Mouse (Mus musculus): Measurements from ENCODE around the gene Sv2a. TPM values are rescaled to one million over a fixed set of nuclear protein-coding genes. Genes with fewer than 3 reads are reported as not detected.
A peak's percentile ranks its signal among the peaks of the same experiment; 100 is the strongest.

Sv2a gene
- polyA plus RNA-seq, 2 experiments, result 3.6 to 13.8 TPM

DNA sequence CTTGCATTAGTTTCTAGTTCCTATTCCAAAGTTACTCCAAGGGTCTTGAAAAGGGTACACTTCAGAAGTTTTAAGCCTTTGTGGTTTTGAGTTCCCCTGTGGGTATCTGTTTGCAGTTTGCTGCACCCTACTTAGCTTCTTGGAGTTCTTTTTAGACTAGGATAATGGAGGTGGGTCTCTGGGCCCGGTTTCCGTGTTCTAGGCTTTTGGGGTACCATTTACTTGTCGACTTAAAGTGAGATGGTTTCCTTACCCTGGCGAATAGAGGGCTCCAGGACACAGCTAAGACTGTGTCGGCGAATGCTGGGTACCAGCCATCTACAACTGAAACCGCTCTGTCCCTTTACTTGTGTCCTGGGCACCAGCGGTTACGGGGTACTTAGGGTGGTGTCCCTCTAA lies 40.7 kb downstream of the Sv2a start:
- no peak for ATAC-seq (ENCODE audit: low FRiP score, low read depth)
- 19% methylated on average over 9 of the region's 9 CpGs for WGBS
- Histone ChIP-seq H3K9me3 (ENCODE audit: control insufficient read depth, low read length) (no peaks in the 10 kb centered on the region), H3K27me3 (ENCODE audit: control insufficient read depth, insufficient read depth, low read length) (no peaks in the 10 kb centered on the region), H3K4me3 (replicated peaks; ENCODE audit: low read length) (peak overlapping the region; percentile 62), H3K4me2 (replicated peaks; ENCODE audit: low read depth, low read length, severe bottlenecking) (peak overlapping the region; percentile 83), H3K36me3 (ENCODE audit: control insufficient read depth, insufficient read depth, low read length) (no peaks in the 10 kb centered on the region), H3K4me1 (ENCODE audit: control insufficient read depth, insufficient read depth, low read length) (peaks cover 15% of the 10 kb centered on the region), H3K27ac (replicated peaks; ENCODE audit: low read depth, low read length) (peak overlapping the region; percentile 98), H3K9ac (ENCODE audit: low read depth, low read length, severe bottlenecking) (peak overlapping the region; percentile 49)
- no peak for TF ChIP-seq POLR2A (IDR thresholded peaks at IDR 0.05; ENCODE audit: borderline replicate concordance, extremely low read depth, insufficient read depth, insufficient read length)
- no peak for DNase-seq (ENCODE audit: low spot score)

DNA sequence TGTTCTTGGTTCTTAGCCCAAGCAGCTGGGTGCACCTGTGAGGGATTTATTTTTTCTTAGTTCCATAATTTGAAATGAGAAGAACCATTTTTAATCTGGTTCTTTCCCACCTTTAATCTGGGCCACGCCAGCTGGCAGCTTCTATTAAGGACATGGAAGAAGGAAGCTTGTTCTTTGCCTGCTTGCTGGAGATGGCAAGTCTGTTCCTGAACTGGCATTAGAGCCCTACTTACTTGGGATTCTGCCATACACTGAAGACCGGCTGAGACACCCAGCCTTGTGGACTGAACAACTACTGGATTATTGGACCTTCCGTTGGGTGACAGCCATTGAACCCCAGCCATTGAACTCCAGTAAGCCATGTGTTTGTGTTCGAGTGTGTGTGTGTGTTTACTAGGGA lies 41.8 kb downstream of the Sv2a start:
- Histone ChIP-seq H3K27ac (replicated peaks; ENCODE audit: low read depth, low read length) (no peak overlapping the region), H3K9me3 (ENCODE audit: control insufficient read depth, low read length) (no peaks in the 10 kb centered on the region), H3K4me3 (replicated peaks; ENCODE audit: low read length) (no peak overlapping the region), H3K36me3 (ENCODE audit: control insufficient read depth, insufficient read depth, low read length) (no peaks in the 10 kb centered on the region), H3K27me3 (ENCODE audit: control insufficient read depth, insufficient read depth, low read length) (no peaks in the 10 kb centered on the region), H3K9ac (ENCODE audit: low read depth, low read length, severe bottlenecking) (no peak overlapping the region), H3K4me1 (ENCODE audit: control insufficient read depth, insufficient read depth, low read length) (peaks cover 15% of the 10 kb centered on the region), H3K4me2 (replicated peaks; ENCODE audit: low read depth, low read length, severe bottlenecking) (no peak overlapping the region; the same call in 1 of the 2 replicates)
- TF ChIP-seq POLR2A (IDR thresholded peaks at IDR 0.05; ENCODE audit: borderline replicate concordance, extremely low read depth, insufficient read depth, insufficient read length), result no peak
- ATAC-seq (ENCODE audit: low FRiP score, low read depth) (no peak), DNase-seq (ENCODE audit: low spot score) (no peak)
- WGBS, result 91% methylated on average over 4 of the region's 4 CpGs

DNA sequence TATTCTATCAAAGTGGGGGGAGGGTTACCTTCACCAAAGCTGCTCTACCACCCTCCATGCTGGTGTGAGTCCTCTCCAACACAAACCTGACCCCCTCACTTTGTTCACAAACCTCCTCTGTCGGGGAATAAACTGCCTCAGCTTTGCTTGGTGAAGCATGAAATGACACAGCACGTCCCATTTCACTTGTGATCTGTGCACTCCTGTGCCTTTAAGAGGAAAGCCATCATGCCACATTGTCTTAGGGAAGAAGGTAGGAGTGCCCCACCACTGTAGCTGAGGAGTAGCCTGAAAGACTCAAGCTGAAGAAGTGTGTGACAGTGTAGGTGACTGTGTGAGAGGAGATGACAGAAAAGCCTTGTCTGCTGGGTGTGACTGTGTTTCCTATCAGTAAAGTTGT lies 44.5 kb downstream of the Sv2a start:
- no peak overlapping the region for H3K4me3 ChIP-seq (replicated peaks; ENCODE audit: low read length)
- no peak for TF ChIP-seq POLR2A (IDR thresholded peaks at IDR 0.05; ENCODE audit: borderline replicate concordance, extremely low read depth, insufficient read depth, insufficient read length)
- no peaks in the 10 kb centered on the region for H3K9me3 ChIP-seq (ENCODE audit: control insufficient read depth, low read length)
- H3K36me3 ChIP-seq (ENCODE audit: control insufficient read depth, insufficient read depth, low read length), result no peaks in the 10 kb centered on the region
- no peak overlapping the region for H3K4me2 ChIP-seq (replicated peaks; ENCODE audit: low read depth, low read length, severe bottlenecking)
- H3K27ac ChIP-seq (replicated peaks; ENCODE audit: low read depth, low read length), result no peak overlapping the region
- no peak overlapping the region for H3K9ac ChIP-seq (ENCODE audit: low read depth, low read length, severe bottlenecking)
- ATAC-seq (ENCODE audit: low FRiP score, low read depth) (no peak), DNase-seq (ENCODE audit: low spot score) (no peak)
- H3K4me1 ChIP-seq (ENCODE audit: control insufficient read depth, insufficient read depth, low read length), result peaks cover 15% of the 10 kb centered on the region
- H3K27me3 ChIP-seq (ENCODE audit: control insufficient read depth, insufficient read depth, low read length), result no peaks in the 10 kb centered on the region
- 59% methylated on average over 2 of the region's 2 CpGs for WGBS

DNA sequence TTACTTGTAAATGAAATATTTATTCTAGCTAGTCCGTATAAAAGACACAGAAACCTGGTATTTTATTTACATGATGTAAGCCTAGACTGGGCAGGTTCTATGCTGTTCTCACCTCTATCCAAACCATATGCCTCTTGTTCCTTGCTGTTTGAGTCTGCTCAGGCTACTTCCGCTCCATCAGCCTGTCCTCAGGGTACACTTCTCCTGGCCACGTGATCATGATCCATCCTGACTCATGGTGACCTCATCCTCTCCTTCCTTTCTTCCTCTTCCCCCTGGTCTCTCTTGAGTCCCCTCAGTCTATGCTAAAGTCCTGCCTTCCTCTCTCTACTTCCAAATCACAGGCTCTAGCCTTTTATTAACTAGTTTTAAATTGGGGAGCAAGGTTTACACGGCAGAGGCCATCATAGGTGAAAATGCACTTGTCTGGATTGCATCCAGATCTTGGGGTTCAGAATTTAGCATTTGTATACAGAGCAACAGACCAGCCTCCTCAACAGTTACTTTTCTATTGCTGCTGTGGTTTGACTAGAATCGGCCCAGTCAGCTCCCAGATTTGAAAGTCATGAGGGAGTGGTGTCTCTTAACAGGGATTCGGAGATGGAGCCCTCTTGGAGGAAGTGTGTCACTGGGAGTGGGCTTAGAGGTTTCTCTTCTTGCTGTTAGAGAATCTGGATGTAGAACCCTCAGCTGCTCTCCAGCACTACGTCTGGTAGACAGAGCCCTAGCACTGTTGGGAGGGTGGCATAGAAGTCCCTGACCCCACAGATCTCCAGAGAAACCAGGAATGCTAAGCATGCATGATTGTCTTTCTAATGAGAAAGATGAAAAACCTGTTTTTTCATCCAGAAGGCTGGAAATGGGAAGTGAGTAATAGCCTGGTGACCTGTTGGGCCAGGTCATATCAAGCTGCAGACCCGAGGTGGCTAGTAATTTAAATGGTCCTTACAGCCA lies 46.0 kb downstream of the Sv2a start:
- no peaks in the 10 kb centered on the region for H3K9me3 ChIP-seq (ENCODE audit: control insufficient read depth, low read length)
- peak; percentile 54; the same call in 1 of the 2 replicates for ATAC-seq (ENCODE audit: low FRiP score, low read depth)
- WGBS, result 59% methylated on average over 8 of the region's 8 CpGs
- H3K27ac ChIP-seq (replicated peaks; ENCODE audit: low read depth, low read length), result no peak overlapping the region
- H3K4me1 ChIP-seq (ENCODE audit: control insufficient read depth, insufficient read depth, low read length), result peaks cover 8% of the 10 kb centered on the region
- no peaks in the 10 kb centered on the region for H3K36me3 ChIP-seq (ENCODE audit: control insufficient read depth, insufficient read depth, low read length)
- DNase-seq (ENCODE audit: low spot score), result no peak
- no peak overlapping the region for H3K4me2 ChIP-seq (replicated peaks; ENCODE audit: low read depth, low read length, severe bottlenecking)
- no peak for TF ChIP-seq POLR2A (IDR thresholded peaks at IDR 0.05; ENCODE audit: borderline replicate concordance, extremely low read depth, insufficient read depth, insufficient read length)
- no peak overlapping the region for H3K4me3 ChIP-seq (replicated peaks; ENCODE audit: low read length)
- no peak overlapping the region for H3K9ac ChIP-seq (ENCODE audit: low read depth, low read length, severe bottlenecking)
- H3K27me3 ChIP-seq (ENCODE audit: control insufficient read depth, insufficient read depth, low read length), result no peaks in the 10 kb centered on the region

DNA sequence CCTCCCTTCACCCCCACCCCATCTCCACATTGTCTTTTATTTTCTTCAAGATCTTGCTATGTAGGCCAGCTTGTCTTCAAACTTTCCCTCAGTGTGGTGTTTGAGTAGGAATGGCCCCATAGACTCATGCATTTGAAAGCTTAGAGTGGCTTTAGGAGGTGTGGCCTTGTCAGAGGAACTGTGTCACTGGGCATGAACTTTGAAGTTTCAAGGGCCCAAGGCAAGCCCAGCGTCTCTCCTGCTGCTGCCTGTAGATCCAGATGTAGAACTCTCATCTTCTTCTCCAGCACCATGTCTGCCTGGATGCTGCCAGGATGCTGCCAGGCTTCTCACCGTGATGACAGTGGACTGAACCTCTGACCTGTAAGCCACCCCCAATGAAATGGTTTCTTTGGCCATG lies 47.9 kb downstream of the Sv2a start:
- WGBS, result 75% methylated on average over 2 of the region's 2 CpGs
- Histone ChIP-seq H3K4me1 (ENCODE audit: control insufficient read depth, insufficient read depth, low read length) (no peaks in the 10 kb centered on the region), H3K27ac (replicated peaks; ENCODE audit: low read depth, low read length) (no peak overlapping the region), H3K27me3 (ENCODE audit: control insufficient read depth, insufficient read depth, low read length) (no peaks in the 10 kb centered on the region), H3K4me3 (replicated peaks; ENCODE audit: low read length) (no peak overlapping the region), H3K36me3 (ENCODE audit: control insufficient read depth, insufficient read depth, low read length) (no peaks in the 10 kb centered on the region), H3K4me2 (replicated peaks; ENCODE audit: low read depth, low read length, severe bottlenecking) (no peak overlapping the region), H3K9ac (ENCODE audit: low read depth, low read length, severe bottlenecking) (no peak overlapping the region), H3K9me3 (ENCODE audit: control insufficient read depth, low read length) (no peaks in the 10 kb centered on the region)
- ATAC-seq (ENCODE audit: low FRiP score, low read depth) (no peak), DNase-seq (ENCODE audit: low spot score) (no peak)
- no peak for TF ChIP-seq POLR2A (IDR thresholded peaks at IDR 0.05; ENCODE audit: borderline replicate concordance, extremely low read depth, insufficient read depth, insufficient read length)

All from limb, embryonic 14.5 days (tissue).